Mouse (Mus musculus) limb, embryonic 11.5 days (tissue): ENCODE measurements around the gene Tecrl. TPM values are rescaled to one million over a fixed set of nuclear protein-coding genes. Genes with fewer than 3 reads are reported as not detected.

ENCODE experiments used
- ATAC-seq: fragments of 200-750 bp; cut with Nextera tagmentation; 2 replicates; pipeline ENCODE4 v1.8.0; 2017; ENCODE audit warnings: low read depth; ENCODE audit not compliant: insufficient number of reproducible peaks, low FRiP score, low TSS enrichment
- DNase-seq: peaks from one replicate; pipeline ENCODE4 v3.0.0-alpha.2; 2015; ENCODE audit warnings: low spot score
- H3K27ac ChIP-seq: fragments of 300-500 bp; sonication (generic); replicated peaks from 2 replicates; pipeline ENCODE4 v1.5.1; 2014; ENCODE audit warnings: low read depth, mild to moderate bottlenecking, low read length
- H3K27me3 ChIP-seq: fragments of 300-500 bp; sonication (generic); 2 replicates; pipeline ENCODE4 v1.6.1; 2014; ENCODE audit warnings: mild to moderate bottlenecking, low read length, mixed read lengths; ENCODE audit not compliant: control insufficient read depth, insufficient read depth
- H3K36me3 ChIP-seq: fragments of 300-500 bp; sonication (generic); 2 replicates; pipeline ENCODE4 v1.6.1; 2014; ENCODE audit warnings: mild to moderate bottlenecking, low read length, moderate library complexity, mixed read lengths; ENCODE audit not compliant: control insufficient read depth, insufficient read depth
- H3K4me1 ChIP-seq: fragments of 300-500 bp; sonication (generic); 2 replicates; pipeline ENCODE4 v1.6.1; 2014; ENCODE audit warnings: low read length, mixed read lengths; ENCODE audit not compliant: control insufficient read depth, insufficient read depth
- H3K4me2 ChIP-seq: fragments of 300-500 bp; sonication (generic); 2 replicates; pipeline ENCODE4 v1.6.1; 2014; ENCODE audit warnings: low read depth, mild to moderate bottlenecking, moderate library complexity; ENCODE audit not compliant: severe bottlenecking
- H3K4me3 ChIP-seq: fragments of 300-500 bp; sonication (generic); 2 replicates; pipeline ENCODE4 v1.5.1; 2014; ENCODE audit warnings: low read depth, low read length
- H3K9ac ChIP-seq: fragments of 300-500 bp; sonication (generic); 2 replicates; pipeline ENCODE4 v1.6.1; 2014; ENCODE audit warnings: mild to moderate bottlenecking, low read length
- H3K9me3 ChIP-seq: fragments of 300-500 bp; sonication (generic); 2 replicates; pipeline ENCODE4 v1.6.1; 2016; ENCODE audit warnings: low read length; ENCODE audit not compliant: control insufficient read depth
- WGBS: fragments of 180-500 bp; shearing (Covaris S2); extraction: QIAGEN DNeasy Blood & Tissue Kit; methylation state at CpG from one replicate; pipeline ENCODE4 v1.1.7; 2014; 5-methylcytosine and 5-hydroxymethylcytosine counted together
- polyA plus RNA-seq: library from polyadenylated mRNA; unstranded; fragments of >200 nt; fragmentation: Nextera tagmentation; extraction: Ambion mirVana; gene quantifications from 2 replicates; pipeline ENCODE4 v1.2.1, GENCODE M21; 2014

Tecrl gene
- polyA plus RNA-seq, result 0.20 and 0.87 TPM in 2 replicates

GRCm38 (mm10) chr5:83354846-83355561 lies at the start of gene Tecrl:
TSS of gene Tecrl (minus strand) at chr5:83355195.
- Histone ChIP-seq H3K27me3 (no peaks in the 10 kb centered on the region), H3K4me2 (no peak within 1 kb of the TSS), H3K9me3 (no peaks in the 10 kb centered on the region), H3K4me1 (no peaks in the 10 kb centered on the region), H3K4me3 (no peak within 1 kb of the TSS), H3K9ac (no peak within 1 kb of the TSS), H3K27ac (no peak within 1 kb of the TSS), H3K36me3 (no peaks in the 10 kb centered on the region)
- ATAC-seq (no peak), DNase-seq (no peak)
- WGBS, result 63% methylated on average over 9 of the region's 9 CpGs

- DNase-seq (no peak), ATAC-seq (no peak)
- 86% methylated on average over 2 of the region's 2 CpGs for WGBS
These were observed 30.0 kb upstream of the Tecrl start for GRCm38 (mm10) chr5:83385021-83385420.

GRCm38 (mm10) chr5:83351615-83352014 lies 3.4 kb downstream of the Tecrl start:
- H3K27me3 ChIP-seq, result no peaks in the 10 kb centered on the region
- no peak for ATAC-seq
- H3K9me3 ChIP-seq, result no peaks in the 10 kb centered on the region
- 15% methylated on average over 2 of the region's 2 CpGs for WGBS
- no peaks in the 10 kb centered on the region for H3K36me3 ChIP-seq
- DNase-seq, result no peak
- H3K9ac ChIP-seq, result no peak overlapping the region
- H3K4me2 ChIP-seq, result no peak overlapping the region
- no peaks in the 10 kb centered on the region for H3K4me1 ChIP-seq
- H3K4me3 ChIP-seq, result no peak overlapping the region
- H3K27ac ChIP-seq, result no peak overlapping the region

More at GRCm38 (mm10) chr5:83385021-83385420, 30.0 kb upstream of the Tecrl start:
- Histone ChIP-seq H3K36me3 (no peaks in the 10 kb centered on the region), H3K9me3 (no peaks in the 10 kb centered on the region), H3K4me2 (no peak overlapping the region), H3K4me1 (no peaks in the 10 kb centered on the region), H3K27me3 (no peaks in the 10 kb centered on the region), H3K27ac (no peak overlapping the region), H3K4me3 (no peak overlapping the region), H3K9ac (no peak overlapping the region)

GRCm38 (mm10) chr5:83339144-83339543 lies 15.9 kb downstream of the Tecrl start:
- no peak overlapping the region for H3K4me3 ChIP-seq
- DNase-seq, result no peak
- H3K36me3 ChIP-seq, result no peaks in the 10 kb centered on the region
- no peak overlapping the region for H3K9ac ChIP-seq
- H3K9me3 ChIP-seq, result no peaks in the 10 kb centered on the region
- H3K4me1 ChIP-seq, result no peaks in the 10 kb centered on the region
- no peaks in the 10 kb centered on the region for H3K27me3 ChIP-seq
- no peak for ATAC-seq
- no peak overlapping the region for H3K27ac ChIP-seq
- 85% methylated on average over 4 of the region's 4 CpGs for WGBS
- no peak overlapping the region for H3K4me2 ChIP-seq

DNA sequence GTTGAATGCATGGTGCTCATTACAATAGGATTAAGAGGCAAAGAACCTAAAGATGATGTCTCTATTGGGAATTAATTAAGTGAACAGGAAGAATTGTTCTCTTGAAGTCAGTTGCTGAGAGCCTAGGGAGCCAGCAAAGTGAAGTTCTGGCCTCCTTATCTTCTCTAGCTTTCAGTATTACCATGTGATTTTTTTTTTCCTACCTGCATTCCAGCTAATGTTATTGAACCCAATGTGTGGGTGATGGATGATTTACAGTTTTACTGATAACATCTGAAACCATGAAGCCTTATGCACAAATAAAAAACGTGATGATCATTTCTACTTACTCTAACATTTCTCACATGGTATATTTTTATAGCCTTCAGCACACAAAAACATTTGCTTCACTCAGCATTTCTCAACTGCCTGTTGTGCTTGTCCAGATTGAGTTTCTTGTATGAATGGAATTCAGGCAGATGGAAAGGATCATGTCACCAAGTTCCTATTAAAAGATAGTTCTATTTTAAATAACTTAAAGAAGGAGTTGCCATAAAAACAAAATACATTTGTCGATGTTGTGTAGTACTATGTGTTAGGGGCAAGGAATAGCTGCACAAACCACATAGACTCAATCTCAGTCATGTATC lies 87.7 kb downstream of the Tecrl start:
- Histone ChIP-seq H3K27ac (no peak overlapping the region), H3K27me3 (no peaks in the 10 kb centered on the region), H3K4me1 (no peaks in the 10 kb centered on the region), H3K36me3 (no peaks in the 10 kb centered on the region), H3K9ac (no peak overlapping the region), H3K4me2 (no peak overlapping the region), H3K4me3 (no peak overlapping the region), H3K9me3 (no peaks in the 10 kb centered on the region)
- ATAC-seq (no peak), DNase-seq (no peak)
- WGBS, result 75% methylated on average over 2 of the region's 2 CpGs

DNA sequence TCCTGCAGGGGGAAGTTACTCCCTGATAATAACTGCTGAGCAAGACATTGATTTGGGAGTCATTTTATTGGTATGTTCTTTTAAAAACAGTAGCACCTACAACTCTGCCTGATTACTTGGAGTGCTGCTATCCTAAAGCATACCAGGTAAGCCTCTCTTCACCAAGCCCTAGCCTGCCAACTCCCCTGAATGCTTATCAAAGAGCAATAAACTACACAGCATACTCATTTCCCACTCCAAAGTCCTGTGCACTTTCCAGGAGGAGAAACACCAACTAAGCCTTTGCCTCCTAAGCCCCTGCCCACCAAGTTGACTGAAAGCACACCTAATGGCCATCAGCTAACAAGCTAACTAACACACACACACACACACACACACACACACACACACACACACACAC lies 94.9 kb downstream of the Tecrl start:
- no peaks in the 10 kb centered on the region for H3K36me3 ChIP-seq
- no peaks in the 10 kb centered on the region for H3K9me3 ChIP-seq
- no peak overlapping the region for H3K4me2 ChIP-seq
- no peaks in the 10 kb centered on the region for H3K27me3 ChIP-seq
- H3K4me3 ChIP-seq, result no peak overlapping the region
- DNase-seq, result no peak
- no peak for ATAC-seq
- no peak overlapping the region for H3K27ac ChIP-seq
- no peaks in the 10 kb centered on the region for H3K4me1 ChIP-seq
- H3K9ac ChIP-seq, result no peak overlapping the region

GRCm38 (mm10) chr5:83254141-83254540 lies 100.9 kb downstream of the Tecrl start:
- H3K4me3 ChIP-seq, result no peak overlapping the region
- H3K4me2 ChIP-seq, result no peak overlapping the region
- 88% methylated on average over 2 of the region's 2 CpGs for WGBS
- ATAC-seq, result no peak
- no peak overlapping the region for H3K9ac ChIP-seq
- H3K4me1 ChIP-seq, result no peaks in the 10 kb centered on the region
- H3K9me3 ChIP-seq, result no peaks in the 10 kb centered on the region
- no peaks in the 10 kb centered on the region for H3K27me3 ChIP-seq
- DNase-seq, result no peak
- no peaks in the 10 kb centered on the region for H3K36me3 ChIP-seq
- no peak overlapping the region for H3K27ac ChIP-seq

GRCm38 (mm10) chr5:83238848-83239452 lies 116.0 kb downstream of the Tecrl start:
- DNase-seq (no peak), ATAC-seq (no peak)
- H3K4me1 ChIP-seq, result no peaks in the 10 kb centered on the region
- no peak overlapping the region for H3K9ac ChIP-seq
- H3K27ac ChIP-seq, result no peak overlapping the region
- no peak overlapping the region for H3K4me3 ChIP-seq
- H3K4me2 ChIP-seq, result no peak overlapping the region
- H3K36me3 ChIP-seq, result no peaks in the 10 kb centered on the region
- H3K9me3 ChIP-seq, result no peaks in the 10 kb centered on the region
- 71% methylated on average over 5 of the region's 5 CpGs for WGBS
- H3K27me3 ChIP-seq, result no peaks in the 10 kb centered on the region
